Mouse (Mus musculus) cortical plate, adult 2 months (tissue): ENCODE measurements around the gene Arhgef18.

Experiments
- CTCF ChIP-seq: fragments of 200-500 bp; IDR thresholded peaks from 2 replicates; pipeline ENCODE4 v1.5.1; 2011; ENCODE audit warnings: mild to moderate bottlenecking, control low read depth, low read length; ENCODE audit not compliant: insufficient read depth; ENCODE audit errors: extremely low read depth
- POLR2A ChIP-seq: fragments of 200-500 bp; IDR thresholded peaks from 2 replicates; pipeline ENCODE4 v1.6.1; 2011; ENCODE audit warnings: mild to moderate bottlenecking, low read length, control low read depth; ENCODE audit not compliant: insufficient read depth; ENCODE audit errors: extremely low read depth

DNA sequence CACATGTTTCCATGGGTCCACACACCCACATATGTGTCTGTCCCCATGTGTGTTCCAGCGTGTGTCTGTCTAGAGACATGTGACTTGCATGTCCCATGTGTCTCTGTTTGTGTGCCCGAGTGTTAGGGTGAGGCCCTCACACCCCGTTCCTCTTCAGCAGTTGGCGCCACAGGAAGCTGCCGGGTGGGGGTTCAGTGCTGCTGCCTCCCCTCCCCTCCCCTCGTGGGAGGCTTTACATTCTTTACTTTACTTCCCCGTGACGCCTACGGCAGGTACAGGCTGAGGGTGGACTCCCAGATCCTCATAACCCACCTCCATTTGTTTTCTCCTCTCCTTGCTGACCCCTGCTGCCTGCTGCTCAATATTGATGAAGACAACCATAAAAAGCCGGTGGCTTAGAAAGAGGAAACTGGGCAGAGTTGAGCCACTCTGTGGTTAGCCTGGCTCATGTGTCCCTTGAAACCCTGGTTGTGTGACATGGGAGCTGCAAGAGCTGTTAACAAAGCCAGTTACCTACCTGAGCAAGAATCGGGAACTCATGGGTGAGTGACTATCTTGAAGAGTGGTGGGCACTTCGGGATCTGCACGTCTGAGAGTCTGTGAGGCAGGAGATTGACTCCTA lies 39.5 kb upstream of the Arhgef18 start, which contains the start of gene A430078G23Rik:
- TF ChIP-seq CTCF (no peak), POLR2A (no peak)
